Mouse (Mus musculus): Measurements from ENCODE around the gene 9330159F19Rik. TPM values are rescaled to one million over a fixed set of nuclear protein-coding genes. Genes with fewer than 3 reads are reported as not detected.

9330159F19Rik gene
- polyA plus RNA-seq, 1 experiment from 2014 or later = 0.84 TPM

Other genes starting within 250 kb of the 9330159F19Rik start
- not detected in 2 replicates for gene 2310057J18Rik, start 225.3 kb upstream of the 9330159F19Rik start, polyA plus RNA-seq (2015; fragmentation: Nextera tagmentation; extraction: Ambion mirVana)
- 2.3 and 3.0 TPM in 2 replicates for gene Soga3, start 67.8 kb upstream of the 9330159F19Rik start, polyA plus RNA-seq (2015; fragmentation: Nextera tagmentation; extraction: Ambion mirVana)
- gene Gm49353, start 12.7 kb upstream of the 9330159F19Rik start, polyA plus RNA-seq (2015; fragmentation: Nextera tagmentation; extraction: Ambion mirVana) = 0.61 and 0.69 TPM in 2 replicates
- 45.6 and 49.3 TPM in 2 replicates for gene Echdc1, start 101.6 kb downstream of the 9330159F19Rik start, polyA plus RNA-seq (2015; fragmentation: Nextera tagmentation; extraction: Ambion mirVana)
- gene Rnf146, start 150.8 kb downstream of the 9330159F19Rik start, polyA plus RNA-seq (2015; fragmentation: Nextera tagmentation; extraction: Ambion mirVana) = 39.0 and 42.6 TPM in 2 replicates

Measured in intestine, embryonic 16.5 days (tissue).